Mouse (Mus musculus) CH12.LX (cell line): ENCODE results near the gene Lbx2. TPM values are rescaled to one million over a fixed set of nuclear protein-coding genes. Genes with fewer than 3 reads are reported as not detected.

Experiments
- DNase-seq: peaks from one replicate; pipeline ENCODE4 v3.0.0-alpha.2; 2013; ENCODE audit errors: extremely low read depth
- H3K27ac ChIP-seq: 2 replicates; pipeline ENCODE4 v1.5.1; 2012; ENCODE audit warnings: low read depth, mild to moderate bottlenecking, control low read depth, moderate library complexity; ENCODE audit not compliant: insufficient read depth
- H3K27me3 ChIP-seq: replicated peaks from 2 replicates; pipeline ENCODE3; 2012; ENCODE audit warnings: inconsistent platforms
- H3K36me3 ChIP-seq, 2 experiments: replicated peaks in 1 of 2; 2 replicates each; pipeline versions ENCODE3 to v1.6.1; 2012; ENCODE audit warnings: inconsistent platforms in 1 of 2, low read length in 1 of 2, mild to moderate bottlenecking in 1 of 2, mixed read lengths in 1 of 2, moderate library complexity in 1 of 2; ENCODE audit not compliant: control insufficient read depth in 1 of 2, insufficient read depth in 1 of 2
- H3K4me1 ChIP-seq, 2 experiments: 2 replicates each; pipeline ENCODE4 v1.6.1; 2012; ENCODE audit warnings: inconsistent platforms in 1 of 2, moderate library complexity in 1 of 2; ENCODE audit not compliant: insufficient read depth in 2 of 2, control insufficient read depth in 1 of 2
- H3K4me2 ChIP-seq: 2 replicates; pipeline ENCODE4 v1.6.1; 2012; ENCODE audit warnings: low read depth, mild to moderate bottlenecking, control low read depth; ENCODE audit not compliant: poor library complexity, insufficient read depth, severe bottlenecking
- H3K4me3 ChIP-seq, 3 experiments: fragments of 150-350 bp in 1 of 3; sonication (generic) in 1 of 3; replicated peaks in 1 of 3; 2 replicates each; pipeline versions ENCODE3 to v1.5.1; 2011 to 2012; ENCODE audit warnings: low read depth in 2 of 3, low read length in 2 of 3, mild to moderate bottlenecking in 2 of 3, moderate library complexity in 2 of 3, control low read depth in 1 of 3, improper control_type of control experiment in 1 of 3, inconsistent platforms in 1 of 3, mixed read lengths in 1 of 3; ENCODE audit not compliant: poor library complexity in 1 of 3
- H3K79me2 ChIP-seq: replicated peaks from 2 replicates; pipeline ENCODE4 v1.6.1; 2012; ENCODE audit warnings: mild to moderate bottlenecking, moderate library complexity; ENCODE audit not compliant: control insufficient read depth, poor library complexity, insufficient read depth, severe bottlenecking; ENCODE audit errors: extremely low read depth
- H3K9ac ChIP-seq: 2 replicates; pipeline ENCODE4 v1.6.1; 2012; ENCODE audit warnings: low read depth, mild to moderate bottlenecking, control low read depth, moderate library complexity; ENCODE audit not compliant: insufficient read depth
- H3K9me3 ChIP-seq: replicated peaks from 2 replicates; pipeline ENCODE3; 2012; ENCODE audit warnings: low read length, inconsistent platforms, mixed read lengths
- BHLHE40 ChIP-seq: IDR thresholded peaks from 2 replicates; pipeline ENCODE4 v1.6.1; 2011; ENCODE audit warnings: mild to moderate bottlenecking, low read depth, low read length, improper control_type of control experiment
- CHD1 ChIP-seq: IDR thresholded peaks from 2 replicates; pipeline ENCODE4 v1.6.1; 2012; ENCODE audit warnings: low read depth, low read length, improper control_type of control experiment, inconsistent platforms
- CTCF ChIP-seq, 2 experiments: IDR thresholded peaks in 1 of 2; conservative IDR thresholded peaks in 1 of 2; 2 replicates each; pipeline ENCODE4 v1.5.1; 2011 to 2012; ENCODE audit warnings: low read depth in 2 of 2, low read length in 2 of 2, improper control_type of control experiment in 1 of 2, inconsistent platforms in 1 of 2, mild to moderate bottlenecking in 1 of 2, moderate library complexity in 1 of 2
- ELF1 ChIP-seq: IDR thresholded peaks from 2 replicates; pipeline ENCODE4 v1.6.1; 2014; ENCODE audit warnings: low read depth, mild to moderate bottlenecking, inconsistent platforms, low read length, improper control_type of control experiment
- EP300 ChIP-seq: IDR thresholded peaks from 2 replicates; pipeline ENCODE4 v1.6.1; 2011; ENCODE audit warnings: low read length, improper control_type of control experiment
- HCFC1 ChIP-seq: IDR thresholded peaks from 2 replicates; pipeline ENCODE4 v1.6.1; 2012; ENCODE audit warnings: low read depth, mild to moderate bottlenecking, inconsistent platforms, low read length, improper control_type of control experiment
- IRF4 ChIP-seq: IDR thresholded peaks from 2 replicates; pipeline ENCODE4 v1.6.1; 2014; ENCODE audit warnings: low read depth, mild to moderate bottlenecking, inconsistent platforms, low read length, improper control_type of control experiment
- JUND ChIP-seq: conservative IDR thresholded peaks from 2 replicates; pipeline ENCODE4 v1.6.1; 2011; ENCODE audit warnings: low read depth, low read length, improper control_type of control experiment
- MAFK ChIP-seq: IDR thresholded peaks from 2 replicates; pipeline ENCODE4 v1.6.1; 2011; ENCODE audit warnings: low read length, improper control_type of control experiment; ENCODE audit not compliant: insufficient replicate concordance
- MYC ChIP-seq: IDR thresholded peaks from 2 replicates; pipeline ENCODE4 v1.6.1; 2011; ENCODE audit warnings: low read depth, mild to moderate bottlenecking, improper control_type of control experiment, low read length
- NELFE ChIP-seq: IDR thresholded peaks from 2 replicates; pipeline ENCODE4 v1.6.1; 2011; ENCODE audit warnings: low read depth, low read length, improper control_type of control experiment
- NRF1 ChIP-seq: IDR thresholded peaks from 2 replicates; pipeline ENCODE4 v1.6.1; 2014; ENCODE audit warnings: low read depth, mild to moderate bottlenecking, inconsistent platforms, low read length, improper control_type of control experiment, moderate library complexity
- RAD21 ChIP-seq: IDR thresholded peaks from 2 replicates; pipeline ENCODE4 v1.6.1; 2011; ENCODE audit warnings: low read depth, mild to moderate bottlenecking, low read length, improper control_type of control experiment, moderate library complexity
- RCOR1 ChIP-seq: conservative IDR thresholded peaks from 2 replicates; pipeline ENCODE4 v1.6.1; 2012; ENCODE audit warnings: low read depth, mild to moderate bottlenecking, inconsistent platforms, low read length, improper control_type of control experiment
- SIN3A ChIP-seq: IDR thresholded peaks from 2 replicates; pipeline ENCODE4 v1.6.1; 2012; ENCODE audit warnings: low read length, improper control_type of control experiment, inconsistent platforms
- SMC3 ChIP-seq: IDR thresholded peaks from 2 replicates; pipeline ENCODE4 v1.6.1; 2011; ENCODE audit warnings: low read depth, low read length, improper control_type of control experiment
- TCF12 ChIP-seq: IDR thresholded peaks from 2 replicates; pipeline ENCODE4 v1.6.1; 2014; ENCODE audit warnings: low read depth, mild to moderate bottlenecking, inconsistent platforms, low read length, improper control_type of control experiment
- UBTF ChIP-seq: IDR thresholded peaks from 2 replicates; pipeline ENCODE4 v1.6.1; 2012; ENCODE audit warnings: low read depth, mild to moderate bottlenecking, inconsistent platforms, low read length, improper control_type of control experiment, moderate library complexity
- USF1 ChIP-seq: IDR thresholded peaks from 2 replicates; pipeline ENCODE4 v1.6.1; 2014; ENCODE audit warnings: low read depth, mild to moderate bottlenecking, inconsistent platforms, low read length, improper control_type of control experiment
- ZMIZ1 ChIP-seq: IDR thresholded peaks from 2 replicates; pipeline ENCODE4 v1.6.1; 2012; ENCODE audit warnings: low read depth, mild to moderate bottlenecking, inconsistent platforms, low read length, improper control_type of control experiment
- ZNF384 ChIP-seq: IDR thresholded peaks from 2 replicates; pipeline ENCODE4 v1.6.1; 2012; ENCODE audit warnings: low read depth, low read length, improper control_type of control experiment, inconsistent platforms
- dilution Hi-C: fragments of 300-500 bp; cut with MboI; formaldehyde crosslinking; loops from 2 replicates; pipeline ENCODE4 v1.14.3; 2020; ENCODE audit warnings: low sequenced_read_pairs; ENCODE audit not compliant: extremely low pct_unique_long_range_greater_than_20kb, extremely low pct_ligation_motif_present
- in situ Hi-C: fragments of 300-500 bp; cut with MboI; formaldehyde crosslinking; loops from 3 replicates; pipeline ENCODE4 v1.14.3; 2019; ENCODE audit warnings: low sequenced_read_pairs, low pct_ligation_motif_present, low pct_unique_long_range_greater_than_20kb, mixed read lengths
- polyA plus RNA-seq: library from polyadenylated mRNA; unstranded; fragments of >175 nt; gene quantifications from 2 replicates; pipeline ENCODE4 v1.2.1, GENCODE M21; 2012; ENCODE audit warnings: low read depth; ENCODE audit not compliant: insufficient read length
- total RNA-seq, 2 experiments: library from RNA; depleted of rRNA; stranded (reverse); fragments of 300-350 nt in 1 of 2; fragments of >200 nt in 1 of 2; gene quantifications; 2 replicates each; pipeline ENCODE4 v1.2.3; 2012 to 2014

The Lbx2 gene
- total and polyA plus RNA-seq, 3 experiments: 1.2 TPM; not detected in 2

- TF ChIP-seq ZNF384 (no peak), RAD21 (peak; percentile 63), HCFC1 (peak; percentile 94), MAFK (no peak), NELFE (peak; percentile 65; the same call in 1 of the 2 replicates), IRF4 (peak; percentile 31; the same call in 1 of the 2 replicates), SIN3A (peak; percentile 68), EP300 (no peak), UBTF (no peak), RCOR1 (no peak; the same call in 1 of the 2 replicates), BHLHE40 (peak; percentile 72), JUND (no peak; the same call in 1 of the 2 replicates), NRF1 (peak; percentile 68), TCF12 (peak; percentile 57), ELF1 (peak; percentile 88)
Measured at GRCm38 (mm10) chr6:83101316-83101687, 15.1 kb downstream of the Lbx2 start, which contains the start of the genes Ccdc142 and Gm42688 (continued).

GRCm38 (mm10) chr6:83101688-83102556 is 15.8 kb downstream of the Lbx2 start:
- Histone ChIP-seq H3K4me2 (peak overlapping the region; percentile 68), H3K4me1 (peaks cover 9 to 24% of the 10 kb centered on the region in 2 experiments; a peak in 3 of 4 replicates), H3K9ac (peak overlapping the region; percentile 86), H3K27ac (peak overlapping the region; percentile 71), H3K4me3 (peak overlapping the region; percentile 60 to 99 (median 87)), H3K79me2 (no peaks in the 10 kb centered on the region), H3K27me3 (peaks cover 9% of the 10 kb centered on the region), H3K9me3 (peaks cover 2% of the 10 kb centered on the region), H3K36me3 (peaks cover under 1 to 33% of the 10 kb centered on the region in 2 experiments)
- TF ChIP-seq RCOR1 (no peak; the same call in 1 of the 2 replicates), MYC (0 out of 2 replicates have a peak, but pooled peaks have one; percentile 6), ZMIZ1 (0 out of 2 replicates have a peak, but pooled peaks have one; percentile 17), UBTF (peak; percentile 89), USF1 (no peak), CHD1 (peak; percentile 73; the same call in 1 of the 2 replicates), NRF1 (no peak; the same call in 1 of the 2 replicates), NELFE (no peak), CTCF (conservative IDR thresholded peaks at IDR 0.05 in 1 of 2, IDR thresholded peaks at IDR 0.05 in 1 of 2; ENCODE audit: low read depth in 2 of 2, low read length in 2 of 2) (peak in 1 of 2 experiments; percentile 51; a peak in 2 of 4 replicates), SMC3 (peak; percentile 41)
- DNase-seq: peak; percentile 33
- dilution Hi-C loops: no loop called here
- in situ Hi-C loops: loop anchor here (5.0 kb wide), 2 partner anchors 105 to 190 kb away; no protein-coding TSS in a partner anchor
